Mouse (Mus musculus) liver, embryonic 11.5 days (tissue): ENCODE data around the gene Drg2. TPM values are rescaled to one million over a fixed set of nuclear protein-coding genes. Genes with fewer than 3 reads are reported as not detected.

Source experiments
- ATAC-seq: fragments of 200-750 bp; cut with Nextera tagmentation; replicated peaks from 2 replicates; pipeline ENCODE4 v1.8.0; 2017; ENCODE audit warnings: moderate number of reproducible peaks, mild to moderate bottlenecking, moderate TSS enrichment, moderate library complexity; ENCODE audit not compliant: low FRiP score
- DNase-seq: peaks from one replicate; pipeline ENCODE4 v3.0.0-alpha.2; 2017; ENCODE audit warnings: low spot score
- H3K27ac ChIP-seq: fragments of 300-500 bp; sonication (generic); 2 replicates; pipeline ENCODE4 v1.5.1; 2014; ENCODE audit warnings: mild to moderate bottlenecking, low read depth, low read length, control low read depth
- H3K27me3 ChIP-seq: fragments of 300-500 bp; sonication (generic); replicated peaks from 2 replicates; pipeline ENCODE4 v1.6.1; 2014; ENCODE audit warnings: low read length, mixed read lengths; ENCODE audit not compliant: control insufficient read depth, insufficient read depth
- H3K36me3 ChIP-seq: fragments of 300-500 bp; sonication (generic); 2 replicates; pipeline ENCODE4 v1.6.1; 2014; ENCODE audit warnings: mild to moderate bottlenecking, low read length, moderate library complexity, mixed read lengths; ENCODE audit not compliant: control insufficient read depth, insufficient read depth
- H3K4me1 ChIP-seq: fragments of 300-500 bp; sonication (generic); replicated peaks from 2 replicates; pipeline ENCODE4 v1.6.1; 2014; ENCODE audit warnings: low read length, mixed read lengths; ENCODE audit not compliant: control insufficient read depth, insufficient read depth
- H3K4me2 ChIP-seq: fragments of 300-500 bp; sonication (generic); 2 replicates; pipeline ENCODE4 v1.6.1; 2014; ENCODE audit warnings: mild to moderate bottlenecking, control low read depth, moderate library complexity
- H3K4me3 ChIP-seq: fragments of 300-500 bp; sonication (generic); 2 replicates; pipeline ENCODE4 v1.5.1; 2014; ENCODE audit warnings: low read depth, low read length, control low read depth
- H3K9ac ChIP-seq: fragments of 300-500 bp; sonication (generic); 2 replicates; pipeline ENCODE4 v1.6.1; 2014; ENCODE audit warnings: low read depth, low read length, control low read depth
- H3K9me3 ChIP-seq: fragments of 300-500 bp; sonication (generic); 2 replicates; pipeline ENCODE4 v1.6.1; 2016; ENCODE audit warnings: low read length, inconsistent platforms, mixed read lengths; ENCODE audit not compliant: control insufficient read depth
- WGBS: fragments of 180-500 bp; shearing (Covaris S2); extraction: QIAGEN DNeasy Blood & Tissue Kit; methylation state at CpG from one replicate; pipeline ENCODE4 v1.1.7; 2014; 5-methylcytosine and 5-hydroxymethylcytosine counted together
- polyA plus RNA-seq: library from polyadenylated mRNA; unstranded; fragments of >200 nt; fragmentation: Nextera tagmentation; extraction: Ambion mirVana; gene quantifications from 2 replicates; pipeline ENCODE4 v1.2.1, GENCODE M21; 2014

Drg2 gene
- polyA plus RNA-seq, 1 experiment from 2014 or later, result 98.5 TPM

DNA sequence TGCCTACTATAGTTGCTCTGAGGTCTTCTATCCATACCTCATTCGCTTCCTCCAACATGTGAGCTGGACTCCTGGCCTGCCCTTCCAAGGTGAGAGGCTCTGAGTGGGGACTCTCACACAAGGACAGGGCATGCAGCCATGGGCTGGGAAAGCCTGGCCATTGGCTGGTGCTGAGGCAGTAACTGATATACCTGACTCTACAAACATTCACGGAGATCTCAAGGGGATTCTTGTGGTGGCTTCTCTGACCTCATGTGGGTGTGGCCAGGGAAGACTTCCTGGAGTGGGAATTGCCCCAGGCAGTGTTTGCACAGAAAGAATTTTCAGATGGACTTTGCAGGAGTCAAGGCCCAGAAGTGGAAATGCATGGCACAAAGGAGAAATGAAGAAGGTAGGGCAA, 60.5 kb downstream of the Drg2 start:
- H3K9me3 ChIP-seq, result no peaks in the 10 kb centered on the region
- H3K36me3 ChIP-seq, result no peaks in the 10 kb centered on the region
- H3K4me3 ChIP-seq, result no peak overlapping the region
- ATAC-seq (no peak), DNase-seq (no peak)
- peaks cover 9% of the 10 kb centered on the region for H3K27me3 ChIP-seq
- H3K4me1 ChIP-seq, result no peaks in the 10 kb centered on the region
- WGBS, result 52% methylated on average over 2 of the region's 2 CpGs
- H3K27ac ChIP-seq, result no peak overlapping the region
- H3K9ac ChIP-seq, result no peak overlapping the region
- no peak overlapping the region for H3K4me2 ChIP-seq

- Histone ChIP-seq H3K9ac (no peak overlapping the region), H3K27me3 (no peaks in the 10 kb centered on the region), H3K4me1 (no peaks in the 10 kb centered on the region), H3K36me3 (no peaks in the 10 kb centered on the region), H3K4me2 (no peak overlapping the region), H3K4me3 (no peak overlapping the region), H3K27ac (no peak overlapping the region), H3K9me3 (no peaks in the 10 kb centered on the region)
- DNase-seq (no peak), ATAC-seq (no peak)
- WGBS, result 74% methylated on average over 4 of the region's 4 CpGs
Observed at GRCm38 (mm10) chr11:60518305-60518704, 63.9 kb downstream of the Drg2 start.

Other genes starting within 250 kb of the Drg2 start
- 78.2 and 78.7 TPM in 2 replicates for gene Srebf1, start 232.0 kb upstream of the Drg2 start, polyA plus RNA-seq
- gene Tom1l2, start 101.7 kb upstream of the Drg2 start, polyA plus RNA-seq, result 12.6 and 12.8 TPM in 2 replicates
- 1.3 and 1.6 TPM in 2 replicates for gene Drc3, start 101.3 kb upstream of the Drg2 start, polyA plus RNA-seq
- gene Gid4, start 37.4 kb upstream of the Drg2 start, polyA plus RNA-seq, result 24.7 and 28.5 TPM in 2 replicates
- gene Atpaf2, start 36.1 kb upstream of the Drg2 start, polyA plus RNA-seq, result 70.2 and 70.6 TPM in 2 replicates
- 0.34 and 0.52 TPM in 2 replicates for gene Myo15, start 14.7 kb downstream of the Drg2 start, polyA plus RNA-seq
- gene Alkbh5, start 81.8 kb downstream of the Drg2 start, polyA plus RNA-seq, result 37.7 and 38.5 TPM in 2 replicates
- gene Llgl1, start 245.1 kb downstream of the Drg2 start, polyA plus RNA-seq, result 35.6 and 35.9 TPM in 2 replicates